Mouse (Mus musculus): Measurements from ENCODE around the gene Car1.

DNA sequence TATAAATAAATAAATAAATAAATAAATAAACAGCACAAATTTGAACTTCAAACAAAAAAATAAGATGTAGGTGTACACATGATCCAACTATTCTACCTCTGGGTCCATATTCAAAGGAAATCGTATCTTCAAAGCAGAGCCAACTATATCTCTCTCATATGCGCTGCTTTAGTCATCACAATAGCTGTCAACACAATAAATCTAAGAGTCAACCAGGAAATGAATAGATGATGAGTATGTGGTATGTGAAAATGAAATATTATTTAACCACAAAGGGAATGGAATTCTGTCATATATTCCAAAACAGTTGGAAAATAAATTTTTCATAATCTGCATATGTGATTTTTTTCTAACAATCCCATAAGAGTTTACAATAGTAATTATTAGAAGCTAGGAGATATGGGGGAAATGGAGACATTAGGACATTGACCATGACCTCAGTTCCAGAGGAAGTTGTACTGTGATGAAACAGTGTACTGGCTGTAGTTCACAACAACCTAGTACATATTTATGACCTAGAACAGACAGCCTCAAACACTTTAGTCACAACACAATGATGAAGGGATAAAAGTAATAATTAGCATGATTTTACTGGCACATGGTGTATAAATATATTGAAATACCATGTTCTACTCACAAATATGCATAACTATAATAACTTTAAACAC is 40.6 kb upstream of the Car1 start:
- no peak for TF ChIP-seq FLI1 (IDR thresholded peaks at IDR 0.05; ENCODE audit: low read length)
- no peak for TF ChIP-seq GATA1 (IDR thresholded peaks at IDR 0.05; ENCODE audit: borderline replicate concordance, low read length)

Measured in megakaryocyte, embryonic 14.5 days (primary cell).